Mouse (Mus musculus) bone marrow, adult 2 months (tissue): ENCODE measurements at regions not wholly inside any gene's neighbourhood (a gene's known extent, or its start where the extent isn't known, plus 50 kb on each side); places are given as distances from the start of the nearest gene placed in this dataset.

Experiments
- CTCF ChIP-seq: fragments of 200-500 bp; IDR thresholded peaks from 2 replicates; pipeline ENCODE4 v1.5.1; 2011; ENCODE audit warnings: low read length, control low read depth; ENCODE audit not compliant: control insufficient read depth, insufficient read depth
- POLR2A ChIP-seq: fragments of 200-500 bp; IDR thresholded peaks from 2 replicates; pipeline ENCODE4 v1.6.1; 2011; ENCODE audit warnings: low read depth, mild to moderate bottlenecking, control low read depth, low read length, borderline replicate concordance; ENCODE audit not compliant: control insufficient read depth

DNA sequence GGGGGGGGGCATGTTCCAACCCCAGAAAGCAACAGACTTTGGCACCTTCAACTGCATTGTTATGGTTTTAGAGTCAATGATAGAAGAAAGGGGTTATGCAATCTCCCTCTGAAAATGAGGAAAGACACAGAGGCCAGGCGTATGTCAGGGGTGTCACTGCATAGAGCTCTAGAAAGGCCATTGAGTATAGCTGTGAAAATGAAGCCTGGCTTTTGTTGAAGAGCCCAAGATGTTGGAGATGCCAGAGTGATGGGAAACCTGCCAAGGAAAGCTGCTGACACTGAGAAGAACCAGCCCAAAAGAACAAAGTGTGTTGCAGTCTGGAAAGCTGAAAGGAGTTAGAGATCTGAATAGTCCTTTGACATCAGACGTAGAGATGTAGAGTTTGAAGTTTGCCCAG is 1022.2 kb upstream of the Slit2 start:
- no peak for TF ChIP-seq CTCF
- no peak for TF ChIP-seq POLR2A
